Mouse (Mus musculus) forebrain, embryonic 13.5 days (tissue): ENCODE data around the gene Ambra1. TPM values are rescaled to one million over a fixed set of nuclear protein-coding genes. Genes with fewer than 3 reads are reported as not detected.

Experiments
- ATAC-seq: fragments of 200-750 bp; cut with Nextera tagmentation; 2 replicates; pipeline ENCODE4 v1.8.0; 2017
- H3K27ac ChIP-seq: fragments of 300-500 bp; sonication (generic); 2 replicates; pipeline ENCODE4 v1.5.1; 2015; ENCODE audit warnings: inconsistent platforms, mild to moderate bottlenecking, moderate library complexity
- H3K27me3 ChIP-seq: fragments of 300-500 bp; sonication (generic); 2 replicates; pipeline ENCODE4 v1.6.1; 2015; ENCODE audit warnings: mild to moderate bottlenecking, inconsistent platforms
- H3K36me3 ChIP-seq: fragments of 300-500 bp; sonication (generic); 2 replicates; pipeline ENCODE4 v1.6.1; 2015; ENCODE audit warnings: mild to moderate bottlenecking, inconsistent platforms; ENCODE audit not compliant: poor library complexity, severe bottlenecking
- H3K4me1 ChIP-seq: fragments of 300-500 bp; sonication (generic); 2 replicates; pipeline ENCODE4 v1.6.1; 2015; ENCODE audit warnings: inconsistent platforms
- H3K4me2 ChIP-seq: fragments of 300-500 bp; sonication (generic); 2 replicates; pipeline ENCODE4 v1.6.1; 2015; ENCODE audit warnings: inconsistent platforms, mild to moderate bottlenecking, moderate library complexity
- H3K4me3 ChIP-seq: fragments of 300-500 bp; sonication (generic); 2 replicates; pipeline ENCODE4 v1.5.1; 2015; ENCODE audit warnings: mild to moderate bottlenecking, inconsistent platforms
- H3K9ac ChIP-seq: fragments of 300-500 bp; sonication (generic); 2 replicates; pipeline ENCODE4 v1.6.1; 2015; ENCODE audit warnings: mild to moderate bottlenecking, inconsistent platforms
- H3K9me3 ChIP-seq: fragments of 300-500 bp; sonication (generic); replicated peaks from 2 replicates; pipeline ENCODE4 v1.6.1; 2016; ENCODE audit warnings: inconsistent platforms
- WGBS: fragments of 180-500 bp; shearing (Covaris S2); methylation state at CpG from one replicate; pipeline ENCODE4 v1.1.7; 2015; 5-methylcytosine and 5-hydroxymethylcytosine counted together
- polyA plus RNA-seq: library from polyadenylated mRNA; unstranded; fragments of >200 nt; fragmentation: Nextera tagmentation; extraction: Ambion mirVana; gene quantifications from 2 replicates; pipeline ENCODE4 v1.2.1, GENCODE M21; 2015

Ambra1 gene
- polyA plus RNA-seq, 1 experiment from 2014 or later, result 16.2 TPM

DNA sequence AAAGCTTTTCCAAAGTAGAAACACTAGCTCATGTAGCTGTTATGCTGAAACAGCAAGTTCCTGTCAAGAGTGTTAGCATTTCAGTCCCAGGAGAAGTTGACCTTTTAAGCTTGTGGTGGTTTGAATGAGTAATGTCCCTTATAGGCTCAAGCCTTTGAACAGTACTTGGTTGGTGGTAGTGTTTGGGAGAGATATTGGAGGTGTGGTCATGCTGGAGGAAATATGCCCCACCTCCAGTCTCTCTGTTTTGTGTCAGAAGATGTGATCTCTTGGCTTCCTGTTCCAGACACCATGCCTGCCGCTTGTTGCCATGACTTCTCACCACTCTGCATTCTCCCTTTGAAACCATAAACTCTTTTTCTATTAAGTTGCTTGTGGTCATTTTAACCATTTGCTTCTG, 105.1 kb downstream of the Ambra1 start:
- H3K9me3 ChIP-seq, result no peaks in the 10 kb centered on the region
- no peaks in the 10 kb centered on the region for H3K36me3 ChIP-seq
- no peaks in the 10 kb centered on the region for H3K4me1 ChIP-seq
- no peak overlapping the region for H3K9ac ChIP-seq
- no peak overlapping the region for H3K4me3 ChIP-seq
- ATAC-seq, result no peak
- no peaks in the 10 kb centered on the region for H3K27me3 ChIP-seq
- H3K4me2 ChIP-seq, result no peak overlapping the region
- H3K27ac ChIP-seq, result no peak overlapping the region
- WGBS, result 81% methylated on average over 1 of the region's 1 CpGs

DNA sequence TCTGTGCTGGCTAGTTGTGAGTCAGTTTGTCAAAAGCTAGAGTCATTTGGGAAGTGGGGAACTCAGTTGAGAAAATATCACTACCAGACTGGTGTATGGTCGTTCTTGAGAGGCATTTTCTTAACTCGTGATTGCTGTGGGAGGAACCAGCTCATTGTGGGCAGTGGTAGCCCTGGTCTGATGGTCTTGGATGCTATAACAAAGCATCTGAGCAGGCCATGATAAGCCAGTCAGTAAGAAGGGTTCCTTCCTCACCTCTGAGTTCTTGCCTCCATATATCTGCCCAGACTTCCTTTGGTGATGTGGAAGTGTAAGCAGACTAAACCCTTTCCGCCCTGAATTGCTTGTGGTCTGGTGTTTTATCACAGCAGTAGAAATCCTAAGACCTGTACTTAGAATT, 105.7 kb downstream of the Ambra1 start:
- H3K4me3 ChIP-seq, result no peak overlapping the region
- no peaks in the 10 kb centered on the region for H3K27me3 ChIP-seq
- 90% methylated on average over 3 of the region's 3 CpGs for WGBS
- no peak overlapping the region for H3K9ac ChIP-seq
- no peak overlapping the region for H3K4me2 ChIP-seq
- H3K9me3 ChIP-seq, result no peaks in the 10 kb centered on the region
- no peaks in the 10 kb centered on the region for H3K36me3 ChIP-seq
- no peak overlapping the region for H3K27ac ChIP-seq
- no peak for ATAC-seq
- H3K4me1 ChIP-seq, result no peaks in the 10 kb centered on the region

DNA sequence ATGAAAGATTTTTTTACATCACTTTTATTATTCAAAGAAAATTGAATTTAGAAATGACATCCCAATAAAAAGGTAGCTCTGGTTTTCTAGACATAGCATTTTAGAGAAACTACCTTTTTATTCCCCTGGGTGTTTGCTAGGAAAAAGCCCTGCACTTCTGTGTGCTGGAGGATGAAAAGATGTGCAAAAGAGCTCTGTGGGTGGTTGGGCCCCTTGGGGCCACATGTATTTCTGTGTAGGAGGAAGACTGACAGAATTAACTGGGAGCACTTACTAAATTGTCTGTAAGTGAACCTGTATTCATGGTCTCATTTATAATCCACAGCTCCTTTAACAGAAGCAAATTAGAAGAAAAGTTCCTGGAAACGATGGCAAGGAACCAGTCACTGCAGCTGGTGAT, 114.2 kb downstream of the Ambra1 start:
- no peaks in the 10 kb centered on the region for H3K36me3 ChIP-seq
- H3K9me3 ChIP-seq, result no peaks in the 10 kb centered on the region
- H3K9ac ChIP-seq, result no peak overlapping the region
- no peak overlapping the region for H3K27ac ChIP-seq
- no peak overlapping the region for H3K4me2 ChIP-seq
- H3K4me3 ChIP-seq, result no peak overlapping the region
- 35% methylated on average over 1 of the region's 1 CpGs for WGBS
- no peaks in the 10 kb centered on the region for H3K4me1 ChIP-seq
- no peak for ATAC-seq
- H3K27me3 ChIP-seq, result no peaks in the 10 kb centered on the region

DNA sequence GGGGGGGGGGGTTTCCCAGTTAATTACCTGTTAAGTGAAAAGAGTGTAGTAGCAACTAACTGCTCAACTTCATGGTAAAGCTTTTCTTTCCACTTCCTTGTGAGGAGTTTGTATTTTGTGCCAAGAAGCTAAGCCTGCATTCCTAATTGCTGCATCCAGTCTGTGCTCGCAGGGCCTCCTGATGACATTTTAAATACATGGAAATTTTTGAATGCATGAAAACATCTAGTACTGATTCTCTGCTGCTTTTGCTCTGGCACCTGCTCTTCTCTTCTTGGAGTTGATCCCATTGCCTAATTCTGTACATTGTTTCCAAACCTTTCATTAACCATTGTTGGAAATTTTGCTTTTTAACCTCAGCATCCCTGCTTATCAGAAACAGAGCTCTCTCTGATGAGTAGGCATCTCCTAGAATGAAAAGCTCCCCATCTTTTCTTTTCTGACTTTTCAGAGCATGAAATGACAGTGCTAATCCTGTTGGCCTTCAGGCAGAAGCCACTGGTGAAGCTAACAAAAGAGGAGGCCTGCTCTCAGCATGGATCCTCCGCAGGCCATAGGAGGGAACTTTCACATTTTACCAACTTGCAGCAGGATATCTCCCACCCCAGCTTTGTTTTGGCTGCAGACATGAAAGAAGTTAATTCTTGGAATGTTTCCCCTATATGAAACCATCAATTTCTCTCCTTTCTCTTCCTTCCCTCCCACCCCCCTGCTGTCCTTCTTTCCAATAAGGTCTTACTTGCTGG, 122.7 kb downstream of the Ambra1 start:
- no peak overlapping the region for H3K9ac ChIP-seq
- H3K27me3 ChIP-seq, result no peaks in the 10 kb centered on the region
- no peak overlapping the region for H3K4me3 ChIP-seq
- H3K4me1 ChIP-seq, result peaks cover 10% of the 10 kb centered on the region
- H3K27ac ChIP-seq, result no peak overlapping the region; the same call in 1 of the 2 replicates
- no peaks in the 10 kb centered on the region for H3K9me3 ChIP-seq
- WGBS, result 5% methylated on average over 2 of the region's 2 CpGs
- no peak overlapping the region for H3K4me2 ChIP-seq
- no peaks in the 10 kb centered on the region for H3K36me3 ChIP-seq
- ATAC-seq, result no peak

DNA sequence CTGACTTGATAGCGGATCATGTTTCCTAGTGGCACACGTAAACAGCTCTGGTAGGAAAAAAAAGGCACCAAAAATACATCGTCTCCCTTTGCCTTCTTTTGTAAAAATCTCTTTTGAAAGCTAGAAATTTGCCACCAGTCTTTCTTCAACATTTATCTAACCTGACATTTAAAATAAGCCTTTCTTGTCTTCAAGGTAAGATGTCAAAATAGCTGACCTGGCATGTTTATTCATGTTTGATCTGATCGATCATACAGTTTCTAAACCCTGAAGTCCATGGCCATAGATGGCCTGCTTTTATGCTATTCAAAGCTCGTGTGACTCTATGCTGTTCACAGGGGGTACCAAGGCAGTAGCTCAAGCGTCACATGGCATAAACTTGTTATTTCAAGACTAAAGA, 124.6 kb downstream of the Ambra1 start:
- H3K9ac ChIP-seq, result no peak overlapping the region
- WGBS, result 80% methylated on average over 6 of the region's 6 CpGs

DNA sequence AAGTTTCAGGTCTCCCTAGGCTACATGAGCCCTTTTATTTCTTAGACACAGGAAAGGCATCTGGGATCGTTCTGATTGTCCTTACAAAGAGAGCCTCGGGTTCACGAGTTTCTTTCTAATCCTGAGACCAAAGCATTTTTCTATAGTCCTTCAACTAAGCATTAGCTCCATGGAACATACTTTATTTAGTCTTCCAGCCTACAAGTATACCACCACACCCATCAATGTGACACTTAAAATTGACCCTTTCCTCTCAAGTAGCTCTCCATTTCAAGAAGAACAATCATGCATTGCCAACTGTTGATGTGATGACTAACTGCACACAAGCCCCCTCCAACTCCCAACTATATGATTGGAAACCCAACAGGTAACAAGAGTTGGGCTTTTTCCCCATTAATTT, 127.0 kb downstream of the Ambra1 start:
- no peak overlapping the region for H3K4me2 ChIP-seq
- no peak overlapping the region for H3K9ac ChIP-seq
- no peaks in the 10 kb centered on the region for H3K27me3 ChIP-seq
- 72% methylated on average over 3 of the region's 3 CpGs for WGBS
- no peak overlapping the region for H3K4me3 ChIP-seq
- ATAC-seq, result no peak
- no peak overlapping the region for H3K27ac ChIP-seq
- H3K36me3 ChIP-seq, result no peaks in the 10 kb centered on the region
- peaks cover 18% of the 10 kb centered on the region for H3K4me1 ChIP-seq
- H3K9me3 ChIP-seq, result no peaks in the 10 kb centered on the region

More for the DNA sequence above, 124.6 kb downstream of the Ambra1 start:
- Histone ChIP-seq H3K4me2 (no peak overlapping the region), H3K27me3 (no peaks in the 10 kb centered on the region), H3K36me3 (no peaks in the 10 kb centered on the region), H3K9me3 (no peaks in the 10 kb centered on the region), H3K27ac (no peak overlapping the region), H3K4me3 (no peak overlapping the region), H3K4me1 (peaks cover 18% of the 10 kb centered on the region)
- no peak for ATAC-seq

DNA sequence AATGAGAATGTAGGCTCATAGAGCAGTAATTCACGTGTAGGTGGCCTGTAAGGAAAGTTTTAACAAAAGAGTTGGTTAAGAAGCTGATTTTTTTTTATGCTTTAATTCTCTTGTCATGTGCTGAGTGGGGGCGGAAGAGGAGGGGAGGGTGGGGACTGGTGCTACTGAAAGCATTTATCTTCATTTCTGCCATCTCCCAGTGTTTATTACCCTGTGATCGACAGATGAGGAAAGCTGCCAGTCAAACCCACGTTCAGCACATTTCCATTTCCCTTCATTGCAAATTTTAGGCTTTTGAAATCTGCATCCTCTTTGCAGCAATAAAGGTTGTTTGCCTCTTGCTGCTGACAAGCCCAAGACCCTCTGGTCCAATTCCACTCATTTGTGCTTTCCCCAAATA, 129.5 kb downstream of the Ambra1 start:
- no peaks in the 10 kb centered on the region for H3K9me3 ChIP-seq
- WGBS, result 52% methylated on average over 4 of the region's 4 CpGs
- ATAC-seq, result peak; percentile 53; the same call in 1 of the 2 replicates
- H3K27ac ChIP-seq, result peak overlapping the region; percentile 14; the same call in 1 of the 2 replicates
- no peaks in the 10 kb centered on the region for H3K27me3 ChIP-seq
- no peak overlapping the region for H3K4me2 ChIP-seq
- peaks cover 8% of the 10 kb centered on the region; the same call in 1 of the 2 replicates for H3K4me1 ChIP-seq
- no peak overlapping the region for H3K9ac ChIP-seq
- no peaks in the 10 kb centered on the region for H3K36me3 ChIP-seq
- H3K4me3 ChIP-seq, result no peak overlapping the region

DNA sequence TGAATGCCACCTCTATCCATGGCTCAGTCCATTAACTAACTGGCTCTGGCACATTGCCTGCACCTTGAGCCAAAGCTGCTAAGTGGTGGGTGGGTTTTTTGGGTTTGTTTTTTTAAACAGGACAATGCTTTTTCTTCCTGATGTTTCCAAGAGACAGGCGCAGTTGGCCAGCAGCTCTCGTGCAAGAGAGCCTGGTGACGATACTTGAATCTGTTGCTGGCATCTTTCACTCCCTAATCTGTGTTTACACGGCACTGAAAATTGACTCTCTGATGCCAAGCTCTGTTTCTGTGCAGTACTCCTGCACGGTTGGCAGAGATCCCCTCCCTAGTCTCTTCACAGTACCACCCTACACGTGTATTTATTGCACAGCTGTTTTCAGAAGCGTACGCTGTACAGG, 140.8 kb downstream of the Ambra1 start:
- WGBS, result 52% methylated on average over 8 of the region's 8 CpGs
- Histone ChIP-seq H3K36me3 (no peaks in the 10 kb centered on the region), H3K27me3 (no peaks in the 10 kb centered on the region), H3K4me1 (peaks cover 8% of the 10 kb centered on the region; the same call in 1 of the 2 replicates), H3K4me3 (no peak overlapping the region), H3K4me2 (no peak overlapping the region), H3K27ac (peak overlapping the region; percentile 60), H3K9me3 (no peaks in the 10 kb centered on the region), H3K9ac (no peak overlapping the region)
- peak; percentile 85 for ATAC-seq

DNA sequence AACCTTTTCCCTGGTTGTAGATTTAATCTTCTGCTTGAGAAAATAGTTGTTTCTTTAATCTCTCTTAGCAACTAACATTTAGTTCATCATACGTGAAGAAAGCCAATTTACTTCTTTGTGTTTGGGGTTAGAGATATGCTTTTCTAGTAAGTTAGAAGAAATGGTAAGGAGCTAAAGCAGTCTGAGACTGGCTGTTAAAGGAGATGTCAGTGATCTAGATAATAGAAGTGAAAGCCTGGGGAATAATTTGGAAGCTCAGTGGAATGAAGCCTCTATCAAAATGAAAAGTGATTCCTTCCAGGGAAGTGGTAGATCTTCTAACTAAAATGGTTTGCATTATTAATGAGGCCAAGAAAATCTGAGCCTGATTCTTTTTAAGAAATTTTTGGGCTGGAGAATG, 141.3 kb downstream of the Ambra1 start:
- peak overlapping the region; percentile 60 for H3K27ac ChIP-seq
- no peaks in the 10 kb centered on the region for H3K36me3 ChIP-seq
- no peak overlapping the region for H3K4me3 ChIP-seq
- no peak for ATAC-seq
- H3K4me2 ChIP-seq, result no peak overlapping the region
- H3K27me3 ChIP-seq, result no peaks in the 10 kb centered on the region
- no peak overlapping the region for H3K9ac ChIP-seq
- no peaks in the 10 kb centered on the region for H3K9me3 ChIP-seq
- H3K4me1 ChIP-seq, result peaks cover 8% of the 10 kb centered on the region; the same call in 1 of the 2 replicates
- WGBS, result 80% methylated on average over 1 of the region's 1 CpGs

DNA sequence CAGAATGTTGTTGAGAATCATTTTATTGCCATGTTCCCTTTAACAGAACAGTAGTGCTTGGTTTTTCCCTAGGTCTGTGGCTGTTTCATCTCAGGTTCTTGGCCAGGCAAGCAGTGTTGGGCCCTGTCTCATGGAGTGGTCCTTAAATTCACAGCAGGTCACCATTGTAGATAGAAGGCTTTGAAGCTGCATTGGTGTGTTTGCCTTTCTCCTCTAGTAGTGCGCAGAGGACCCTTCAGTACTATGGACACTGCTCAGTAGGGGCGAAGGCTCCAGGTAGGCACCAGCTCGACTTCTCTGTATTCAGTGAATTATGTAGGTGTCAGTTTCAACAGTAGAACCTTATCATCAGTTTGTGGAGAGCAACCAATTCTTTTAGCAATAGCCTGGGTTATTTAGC, 142.7 kb downstream of the Ambra1 start:
- H3K27me3 ChIP-seq, result no peaks in the 10 kb centered on the region
- no peaks in the 10 kb centered on the region for H3K9me3 ChIP-seq
- 93% methylated on average over 3 of the region's 3 CpGs for WGBS
- peaks cover 8% of the 10 kb centered on the region; the same call in 1 of the 2 replicates for H3K4me1 ChIP-seq
- peaks cover 4% of the 10 kb centered on the region; the same call in 1 of the 2 replicates for H3K36me3 ChIP-seq
- H3K9ac ChIP-seq, result no peak overlapping the region
- H3K27ac ChIP-seq, result no peak overlapping the region
- no peak for ATAC-seq
- H3K4me2 ChIP-seq, result no peak overlapping the region
- no peak overlapping the region for H3K4me3 ChIP-seq

DNA sequence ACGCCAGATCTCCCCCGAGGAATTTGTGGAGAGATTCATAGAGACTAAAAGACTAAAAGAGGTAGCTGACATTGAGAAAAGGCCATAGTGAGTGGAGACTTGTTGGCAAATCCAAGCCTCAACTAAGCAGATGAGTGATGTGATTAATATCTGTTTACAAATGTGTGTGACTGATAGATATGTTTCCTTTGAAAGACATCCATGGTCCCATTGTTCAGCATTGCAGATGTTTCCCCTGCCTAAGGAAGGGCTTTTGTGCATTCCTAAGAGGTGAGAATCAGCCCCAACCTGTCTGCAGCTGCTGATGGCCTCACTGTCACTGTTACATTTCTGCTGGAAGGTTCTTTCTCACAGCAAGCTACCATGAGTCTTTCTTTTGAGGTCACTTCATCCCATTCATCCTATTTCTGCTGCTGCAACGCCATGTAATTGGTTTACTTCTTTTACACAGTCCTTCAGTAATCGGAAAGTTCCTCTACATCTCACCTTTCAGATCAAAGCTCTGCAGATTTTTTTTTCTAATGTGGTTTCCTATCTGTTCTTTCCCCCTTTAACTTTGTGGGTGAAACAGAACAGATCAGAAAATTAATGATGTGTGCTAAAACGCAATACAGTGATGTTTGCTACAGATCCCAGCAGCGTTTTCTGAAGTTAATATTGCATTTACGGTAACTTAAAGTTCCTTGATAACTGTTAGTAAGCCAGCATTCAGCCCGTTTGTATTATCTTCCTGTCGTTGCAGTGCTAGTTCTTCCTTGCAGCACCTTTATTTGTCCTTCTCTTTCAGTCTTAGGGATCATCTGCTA, 146.3 kb downstream of the Ambra1 start:
- 89% methylated on average over 9 of the region's 9 CpGs for WGBS
- no peak overlapping the region for H3K4me3 ChIP-seq

DNA sequence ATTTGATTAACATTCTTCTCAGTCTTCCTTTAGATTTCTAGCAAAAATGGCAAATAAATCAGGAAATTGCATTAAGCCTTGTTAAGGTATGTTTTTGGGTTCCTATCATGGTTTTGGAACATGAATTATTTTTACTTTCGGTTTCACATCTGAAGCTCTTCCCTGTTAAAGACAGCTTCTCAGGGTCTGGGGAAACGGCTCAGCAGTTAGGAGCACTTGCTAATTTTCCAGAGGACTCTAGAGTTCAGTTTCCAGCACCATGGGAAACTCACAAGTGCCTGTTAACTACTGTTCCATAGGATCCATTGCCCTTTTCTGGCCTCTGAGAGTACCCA, 146.8 kb downstream of the Ambra1 start:
- Histone ChIP-seq H3K9me3 (no peaks in the 10 kb centered on the region), H3K4me1 (peaks cover 7% of the 10 kb centered on the region), H3K27me3 (no peaks in the 10 kb centered on the region), H3K4me3 (no peak overlapping the region), H3K36me3 (peaks cover 4% of the 10 kb centered on the region; the same call in 1 of the 2 replicates), H3K27ac (no peak overlapping the region), H3K9ac (no peak overlapping the region), H3K4me2 (no peak overlapping the region)
- WGBS, result 93% methylated on average over 2 of the region's 2 CpGs
- ATAC-seq, result no peak

More for the DNA sequence above, 146.3 kb downstream of the Ambra1 start:
- H3K27ac ChIP-seq, result no peak overlapping the region
- H3K9ac ChIP-seq, result no peak overlapping the region
- no peaks in the 10 kb centered on the region for H3K9me3 ChIP-seq
- H3K4me2 ChIP-seq, result no peak overlapping the region
- H3K36me3 ChIP-seq, result peaks cover 4% of the 10 kb centered on the region; the same call in 1 of the 2 replicates
- no peak for ATAC-seq
- no peaks in the 10 kb centered on the region for H3K27me3 ChIP-seq
- peaks cover 9% of the 10 kb centered on the region for H3K4me1 ChIP-seq
